Mouse (Mus musculus) intestine, postnatal 0 days (tissue): ENCODE measurements around the gene Tmem128. TPM values are rescaled to one million over a fixed set of nuclear protein-coding genes. Genes with fewer than 3 reads are reported as not detected.

Source experiments
- ATAC-seq: fragments of 200-750 bp; cut with Nextera tagmentation; 2 replicates; pipeline ENCODE4 v1.8.0; 2017; ENCODE audit warnings: mild to moderate bottlenecking, moderate TSS enrichment, moderate library complexity
- H3K27ac ChIP-seq: fragments of 300-500 bp; sonication (generic); 2 replicates; pipeline ENCODE4 v1.5.1; 2014; ENCODE audit warnings: mild to moderate bottlenecking, low read depth, low read length, moderate library complexity
- H3K27me3 ChIP-seq: fragments of 300-500 bp; sonication (generic); replicated peaks from 2 replicates; pipeline ENCODE4 v1.6.1; 2014; ENCODE audit warnings: low read length, mixed read lengths; ENCODE audit not compliant: control insufficient read depth, insufficient read depth
- H3K36me3 ChIP-seq: fragments of 300-500 bp; sonication (generic); 2 replicates; pipeline ENCODE4 v1.6.1; 2014; ENCODE audit warnings: mild to moderate bottlenecking, moderate library complexity; ENCODE audit not compliant: control insufficient read depth, insufficient read depth
- H3K4me1 ChIP-seq: fragments of 300-500 bp; sonication (generic); replicated peaks from 2 replicates; pipeline ENCODE4 v1.6.1; 2014; ENCODE audit warnings: antibody characterized with exemption, low read length, mixed read lengths; ENCODE audit not compliant: control insufficient read depth, insufficient read depth
- H3K4me2 ChIP-seq: fragments of 300-500 bp; sonication (generic); replicated peaks from 2 replicates; pipeline ENCODE4 v1.6.1; 2014; ENCODE audit warnings: low read depth, mild to moderate bottlenecking, moderate library complexity
- H3K4me3 ChIP-seq: fragments of 300-500 bp; sonication (generic); 2 replicates; pipeline ENCODE4 v1.5.1; 2014; ENCODE audit warnings: low read depth, low read length
- H3K9ac ChIP-seq: fragments of 300-500 bp; sonication (generic); 2 replicates; pipeline ENCODE4 v1.6.1; 2014; ENCODE audit warnings: mild to moderate bottlenecking, low read depth, low read length
- H3K9me3 ChIP-seq: fragments of 300-500 bp; sonication (generic); 2 replicates; pipeline ENCODE4 v1.6.1; 2016; ENCODE audit warnings: mixed run types; ENCODE audit not compliant: control insufficient read depth
- CTCF ChIP-seq: sonication (generic); IDR thresholded peaks from 2 replicates; pipeline ENCODE4 v1.5.1; 2016; ENCODE audit warnings: low read depth, mild to moderate bottlenecking, control low read depth, antibody characterized with exemption, moderate library complexity
- WGBS: fragments of 180-500 bp; shearing (Covaris S2); extraction: QIAGEN DNeasy Blood & Tissue Kit; methylation state at CpG from one replicate; pipeline ENCODE4 v1.1.7; 2014; 5-methylcytosine and 5-hydroxymethylcytosine counted together
- polyA plus RNA-seq: library from polyadenylated mRNA; unstranded; fragments of >200 nt; fragmentation: Nextera tagmentation; extraction: Ambion mirVana; gene quantifications from 2 replicates; pipeline ENCODE4 v1.2.1, GENCODE M21; 2015

The Tmem128 gene
- polyA plus RNA-seq: 77.2 and 83.1 TPM in 2 replicates

DNA sequence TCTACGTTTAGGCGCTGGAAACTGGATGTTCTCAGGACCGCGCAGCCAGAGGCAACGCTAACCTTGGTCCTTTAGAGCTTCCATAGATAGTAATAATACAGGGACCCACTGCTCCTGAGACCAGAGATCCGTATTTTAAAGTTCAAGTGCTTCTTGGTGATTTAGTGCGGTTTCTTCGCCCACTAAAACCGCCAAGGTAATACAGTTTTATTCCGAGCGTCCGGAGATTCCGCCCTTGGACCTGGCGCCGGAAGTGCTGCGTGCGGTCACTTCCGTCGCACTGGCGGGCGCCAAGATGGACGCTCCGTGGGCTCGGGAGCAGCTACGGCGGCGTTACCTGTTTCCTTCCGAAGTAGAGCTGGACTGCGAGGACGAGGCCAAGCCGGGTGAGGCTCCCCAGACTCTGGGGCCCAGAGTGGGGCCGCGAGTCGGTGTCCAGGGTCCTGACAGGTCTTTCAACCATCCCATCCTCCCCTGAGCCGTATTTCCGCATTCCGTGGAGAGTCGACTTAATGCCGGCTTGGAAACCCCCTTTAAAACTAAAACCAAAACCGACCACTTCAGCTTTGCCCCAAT, at the start of gene Tmem128:
Gene Tmem128 (plus strand): TSS at position 79 of the 576 bp plus-strand sequence.
- peak within 1 kb of the TSS; percentile 70 for H3K4me2 ChIP-seq
- no peaks in the 10 kb centered on the region for H3K27me3 ChIP-seq
- no peaks in the 10 kb centered on the region for H3K9me3 ChIP-seq
- TF ChIP-seq CTCF: no peak
- H3K4me1 ChIP-seq: peaks cover 3% of the 10 kb centered on the region; the same call in 1 of the 2 replicates
- H3K36me3 ChIP-seq: peaks cover 30% of the 10 kb centered on the region
- peak within 1 kb of the TSS; percentile 65 for H3K9ac ChIP-seq
- peak; percentile 71 for ATAC-seq
- H3K4me3 ChIP-seq: peak within 1 kb of the TSS; percentile 83
- H3K27ac ChIP-seq: peak within 1 kb of the TSS; percentile 92
- WGBS: under 1% methylated on average over 40 of the region's 40 CpGs

DNA sequence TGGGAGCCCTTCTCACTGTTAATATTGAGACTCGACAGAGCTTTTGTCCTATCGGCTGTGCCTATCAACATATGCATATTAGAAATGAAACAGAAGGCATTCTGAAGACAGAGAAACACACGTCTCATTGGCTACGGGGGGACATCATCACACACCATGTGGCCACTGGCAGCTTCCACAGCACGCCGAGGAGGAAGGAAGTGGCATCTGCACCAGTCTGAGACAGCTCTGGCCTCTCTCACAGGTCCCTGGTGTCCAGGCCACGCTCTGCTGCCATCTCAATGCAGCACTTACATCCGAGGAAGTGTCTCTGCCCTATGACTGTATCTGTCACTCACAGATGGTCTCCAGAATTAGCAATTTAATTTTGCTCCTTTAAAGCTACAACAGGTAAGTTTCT, 48.3 kb upstream of the Tmem128 start:
- no peak overlapping the region for H3K9ac ChIP-seq
- H3K27ac ChIP-seq: no peak overlapping the region
- no peaks in the 10 kb centered on the region for H3K4me1 ChIP-seq
- peaks cover 58% of the 10 kb centered on the region for H3K36me3 ChIP-seq
- ATAC-seq: no peak
- no peak overlapping the region for H3K4me3 ChIP-seq
- TF ChIP-seq CTCF: no peak
- WGBS: 89% methylated on average over 8 of the region's 8 CpGs
- H3K4me2 ChIP-seq: no peak overlapping the region
- H3K9me3 ChIP-seq: no peaks in the 10 kb centered on the region
- H3K27me3 ChIP-seq: no peaks in the 10 kb centered on the region

DNA sequence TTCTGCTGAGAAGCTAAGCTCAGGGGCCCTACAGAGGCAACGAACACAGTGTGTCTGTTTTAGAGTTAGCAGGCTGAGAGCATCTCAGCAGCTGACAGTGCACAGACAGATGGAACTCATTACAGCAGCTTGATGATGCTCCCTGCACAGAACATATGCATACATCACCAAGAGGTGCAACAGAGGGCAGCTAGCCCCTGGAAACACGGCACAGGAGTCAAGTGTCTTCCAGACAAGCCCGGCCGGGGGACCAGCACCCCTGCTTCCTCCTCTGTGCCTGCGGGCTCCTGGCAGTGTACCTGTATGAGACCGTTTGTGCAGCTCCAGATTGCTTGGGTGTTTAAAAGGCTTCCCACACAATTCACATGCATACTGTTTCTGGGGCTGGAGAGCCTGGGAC, 47.0 kb upstream of the Tmem128 start:
- H3K27ac ChIP-seq: no peak overlapping the region
- no peak for TF ChIP-seq CTCF
- H3K27me3 ChIP-seq: no peaks in the 10 kb centered on the region
- H3K4me1 ChIP-seq: no peaks in the 10 kb centered on the region
- no peak overlapping the region for H3K9ac ChIP-seq
- no peak for ATAC-seq
- no peak overlapping the region for H3K4me2 ChIP-seq
- no peak overlapping the region for H3K4me3 ChIP-seq
- peaks cover 54% of the 10 kb centered on the region for H3K36me3 ChIP-seq
- no peaks in the 10 kb centered on the region for H3K9me3 ChIP-seq
- WGBS: 85% methylated on average over 6 of the region's 6 CpGs

DNA sequence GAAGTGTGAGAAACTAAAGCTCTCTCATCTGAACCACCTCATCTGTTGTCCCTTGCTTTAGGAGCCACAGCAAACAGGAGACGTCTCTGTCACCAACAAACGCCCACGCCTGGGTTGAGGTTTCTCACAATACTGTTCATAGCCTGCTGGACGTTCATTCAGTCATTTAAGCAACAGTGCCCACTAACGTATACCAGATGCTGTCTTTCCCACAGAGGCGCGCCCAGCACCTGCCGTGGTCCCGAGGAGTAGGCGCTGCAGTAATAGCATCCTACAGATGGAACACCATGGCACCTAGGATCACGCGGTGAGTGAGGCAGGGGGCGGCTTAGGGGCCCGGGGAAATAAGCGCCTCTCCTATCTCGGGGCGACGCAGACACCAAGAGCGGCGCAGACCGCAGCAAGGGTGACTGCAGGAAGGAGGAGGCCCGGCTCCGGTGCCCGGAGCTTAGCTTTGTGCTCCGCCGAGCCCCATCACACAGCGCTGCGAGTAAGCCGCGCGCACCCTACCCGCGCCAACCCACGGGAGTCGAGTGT, 40.1 kb upstream of the Tmem128 start:
- H3K4me2 ChIP-seq: peak overlapping the region; percentile 95
- H3K9ac ChIP-seq: peak overlapping the region; percentile 74
- 0 out of 2 replicates have a peak, but pooled peaks cover 10% of the 10 kb centered on the region for H3K4me1 ChIP-seq
- no peak for ATAC-seq
- H3K36me3 ChIP-seq: peaks cover 14% of the 10 kb centered on the region; the same call in 1 of the 2 replicates
- 1% methylated on average over 35 of the region's 35 CpGs for WGBS
- no peaks in the 10 kb centered on the region for H3K9me3 ChIP-seq
- H3K27ac ChIP-seq: peak overlapping the region; percentile 70
- TF ChIP-seq CTCF: no peak
- no peaks in the 10 kb centered on the region for H3K27me3 ChIP-seq
- H3K4me3 ChIP-seq: peak overlapping the region; percentile 93

DNA sequence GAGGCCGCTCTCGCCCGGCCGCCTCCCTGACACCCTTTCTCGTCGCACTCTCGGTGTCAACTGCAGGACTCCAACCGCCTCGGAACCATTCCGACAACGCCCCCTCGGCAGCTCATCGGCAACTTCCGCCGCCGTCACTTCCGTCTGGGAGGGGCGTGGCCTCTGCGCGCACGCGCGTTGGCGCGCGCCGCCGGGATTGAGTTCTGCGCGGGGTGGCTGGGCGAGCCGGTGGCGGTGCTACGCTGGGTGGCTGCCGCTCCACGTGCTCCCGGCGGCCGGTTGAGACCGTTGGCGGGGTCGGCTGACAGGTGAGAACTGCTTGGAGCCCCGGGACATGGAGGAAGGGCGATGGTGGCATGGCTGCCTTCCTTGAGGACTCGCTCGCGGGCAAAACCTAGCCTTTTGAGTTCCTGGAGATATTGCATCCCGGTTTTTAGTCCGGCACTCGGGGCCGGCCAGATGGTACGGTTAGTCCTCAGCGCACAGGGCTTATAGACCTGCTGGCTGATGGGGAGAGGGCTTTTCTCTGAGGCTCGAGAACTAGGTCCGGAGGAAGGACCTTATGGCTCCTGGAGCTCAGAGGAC, 39.6 kb upstream of the Tmem128 start, which contains the start of the genes Zbtb49 and Lyar:
Gene Zbtb49 (minus strand): TSS at position 130 of the 585 bp plus-strand sequence.
Gene Lyar (plus strand): TSS at position 143 of the 585 bp plus-strand sequence.
- Histone ChIP-seq H3K4me3 (peak within 1 kb of the TSS; percentile 93), H3K9me3 (no peaks in the 10 kb centered on the region), H3K4me1 (0 out of 2 replicates have a peak, but pooled peaks cover 10% of the 10 kb centered on the region), H3K4me2 (peak within 1 kb of the TSS; percentile 95), H3K27ac (peak within 1 kb of the TSS; percentile 70), H3K27me3 (no peaks in the 10 kb centered on the region), H3K36me3 (peaks cover 13% of the 10 kb centered on the region; the same call in 1 of the 2 replicates), H3K9ac (peak within 1 kb of the TSS; percentile 74)
- ATAC-seq: peak; percentile 96
- peak; percentile 8; the same call in 1 of the 2 replicates for TF ChIP-seq CTCF
- WGBS: under 1% methylated on average over 55 of the region's 55 CpGs

DNA sequence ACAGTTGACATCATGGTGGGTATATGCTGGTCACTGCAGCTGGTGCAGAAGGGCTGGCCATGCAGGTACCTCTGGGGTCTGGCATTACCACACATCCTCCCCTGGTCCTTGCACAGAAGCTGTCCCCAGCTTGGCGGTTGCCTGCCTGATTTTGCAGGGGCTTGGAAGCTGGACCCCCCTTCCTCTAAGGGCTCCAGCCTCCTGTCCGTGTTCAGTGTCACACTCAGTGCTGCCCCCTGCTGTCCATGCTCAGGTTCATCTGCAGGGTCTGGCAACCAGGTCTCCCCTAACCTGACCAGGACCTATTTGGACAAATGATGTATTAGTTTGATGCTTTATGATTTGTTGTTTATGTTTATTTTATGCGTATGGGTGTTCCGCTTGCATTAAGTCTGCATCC, 24.6 kb upstream of the Tmem128 start:
- ATAC-seq: no peak
- Histone ChIP-seq H3K9ac (no peak overlapping the region), H3K4me2 (no peak overlapping the region), H3K27me3 (no peaks in the 10 kb centered on the region), H3K9me3 (no peaks in the 10 kb centered on the region), H3K27ac (no peak overlapping the region), H3K4me1 (no peaks in the 10 kb centered on the region), H3K36me3 (peaks cover 27% of the 10 kb centered on the region), H3K4me3 (no peak overlapping the region)
- TF ChIP-seq CTCF: peak; percentile 74
- 68% methylated on average over 4 of the region's 4 CpGs for WGBS
